Mouse (Mus musculus) spleen, adult 2 months (tissue): Measurements from ENCODE around the gene Ifi203.
"Not testable (repeated sequence)": the region's sequence is repeated elsewhere in the genome, so short reads cannot be mapped to it uniquely, and the experiment has no call there.

Experiments used
- CTCF ChIP-seq: fragments of 200-500 bp; IDR thresholded peaks from 2 replicates; pipeline ENCODE4 v1.5.1; 2011; ENCODE audit warnings: mild to moderate bottlenecking, inconsistent platforms; ENCODE audit not compliant: insufficient read depth, insufficient read length, insufficient replicate concordance; ENCODE audit errors: extremely low read depth
- POLR2A ChIP-seq: fragments of 200-500 bp; IDR thresholded peaks from 2 replicates; pipeline ENCODE4 v1.6.1; 2011; ENCODE audit warnings: low read depth, low read length, inconsistent platforms

- TF ChIP-seq CTCF, POLR2A: not testable (repeated sequence)
Observed at GRCm38 (mm10) chr1:173887026-173887787, 55.3 kb downstream of the Ifi203 start.
